Mouse (Mus musculus) lung, postnatal 0 days (tissue): ENCODE results near the gene Get4.

Experiments used
- CTCF ChIP-seq: IDR thresholded peaks from 2 replicates; pipeline ENCODE4 v1.5.1; 2016; ENCODE audit warnings: antibody characterized with exemption, mild to moderate bottlenecking
- EP300 ChIP-seq: IDR thresholded peaks from 2 replicates; pipeline ENCODE4 v1.6.1; 2016; ENCODE audit warnings: antibody characterized with exemption, mild to moderate bottlenecking, control low read depth

DNA sequence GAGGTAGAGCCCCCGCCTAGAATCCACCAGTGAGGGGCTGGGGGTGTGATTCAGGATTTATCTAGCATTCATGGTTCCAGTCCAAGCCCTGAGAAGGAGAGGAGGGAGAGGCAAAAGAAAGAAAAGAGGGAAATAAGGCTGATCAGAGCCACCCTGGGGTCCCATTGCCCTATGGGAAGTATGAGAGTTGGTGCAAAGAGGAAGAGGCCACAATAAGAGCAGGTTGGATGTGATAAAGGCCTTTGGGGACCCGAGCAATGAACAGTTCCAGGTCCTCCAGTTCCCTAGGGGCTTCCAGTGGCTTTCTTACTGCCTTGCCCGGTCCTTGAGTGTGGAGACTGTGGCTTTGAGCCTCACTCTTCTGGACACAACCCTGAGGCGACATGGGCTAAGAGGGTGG is 35.7 kb downstream of the Get4 start:
- TF ChIP-seq CTCF: no peak
- no peak for TF ChIP-seq EP300
